Mouse (Mus musculus) urinary bladder, postnatal 14 days (tissue): ENCODE data around the gene Spata31d1b.
"Not testable (repeated sequence)": the region's sequence is repeated elsewhere in the genome, so short reads cannot be mapped to it uniquely, and the experiment has no call there.

Experiments used
- DNase-seq: peaks from one replicate; pipeline ENCODE4 v3.0.0; 2021; ENCODE audit warnings: low spot score

Gene Spata31d1b

GRCm38 (mm10) chr13:59694008-59694407 is 18.1 kb upstream of the Spata31d1b start, which contains the start of gene 4921517D22Rik:
4921517D22Rik (minus strand) TSS chr13:59694108.
- DNase-seq = no peak

GRCm38 (mm10) chr13:59695781-59696180 is 16.3 kb upstream of the Spata31d1b start:
- no peak for DNase-seq

DNA sequence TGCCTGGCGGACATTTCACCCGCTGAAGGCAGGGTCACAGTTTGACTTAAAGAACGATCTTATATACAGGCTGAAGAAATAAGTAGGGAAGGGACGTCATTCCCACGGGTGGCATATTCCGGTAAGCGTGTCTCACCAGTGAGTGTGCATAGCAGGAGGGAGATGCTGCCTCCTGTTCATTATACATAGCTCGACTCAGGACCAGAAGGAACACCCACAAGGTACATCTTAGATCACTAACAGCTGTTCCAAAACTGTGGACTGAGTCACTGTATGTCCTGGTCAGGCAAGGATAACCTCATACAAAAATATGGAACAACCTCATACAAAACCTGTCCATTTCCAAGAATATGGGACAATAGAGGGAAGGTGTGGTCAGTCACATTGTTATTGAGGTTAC is 13.0 kb upstream of the Spata31d1b start:
- DNase-seq = no peak

DNA sequence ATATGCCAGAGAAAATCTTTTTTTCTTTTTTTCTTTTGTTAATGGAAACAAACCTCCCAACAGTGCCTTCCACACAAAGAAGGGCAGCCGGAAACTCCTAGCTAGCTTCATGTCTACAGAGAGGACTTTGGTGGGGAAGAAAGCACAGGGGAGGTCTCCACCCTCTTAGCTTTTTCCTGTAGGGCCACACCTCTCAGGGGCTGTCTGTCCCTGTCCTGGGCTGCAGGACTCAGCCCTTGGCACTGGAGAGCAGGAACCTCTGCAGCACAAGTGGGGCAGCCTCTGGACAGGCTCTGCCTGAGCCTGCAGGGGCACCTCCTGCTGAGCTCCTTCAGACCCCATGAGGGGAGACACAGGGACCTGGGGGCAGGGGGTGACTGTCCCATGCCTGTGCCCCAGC is 11.9 kb upstream of the Spata31d1b start:
- not testable (repeated sequence) for DNase-seq

- DNase-seq = no peak
Measured at GRCm38 (mm10) chr13:59703514-59703913, 8.6 kb upstream of the Spata31d1b start.

- DNase-seq = no peak
Measured at GRCm38 (mm10) chr13:59704562-59704961, 7.5 kb upstream of the Spata31d1b start.

- no peak for DNase-seq
Measured at GRCm38 (mm10) chr13:59710230-59710629, 1.9 kb upstream of the Spata31d1b start, which contains the start of gene Spata31d1a. Spata31d1a (minus strand) TSS chr13:59710330.

DNA sequence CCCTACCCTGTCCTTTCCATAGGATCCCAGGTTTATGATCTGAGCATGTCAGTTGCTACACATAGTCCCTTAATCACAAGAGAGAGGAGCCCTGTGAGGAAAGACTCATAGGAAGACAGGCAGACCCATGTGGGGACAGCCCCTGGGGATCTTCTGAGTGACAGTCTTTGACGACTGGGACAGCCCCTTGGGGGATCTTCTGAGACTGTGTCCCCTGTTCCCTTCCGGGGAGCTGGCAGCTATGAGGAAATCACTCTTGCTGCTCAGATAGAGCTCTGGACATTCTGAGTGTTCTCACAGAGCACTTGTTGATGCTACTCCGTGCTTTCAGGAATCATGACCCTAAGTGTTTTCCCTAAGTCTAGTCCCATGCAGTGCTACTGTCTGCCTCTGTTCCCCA is 1.6 kb downstream of the Spata31d1b start:
- no peak for DNase-seq

DNA sequence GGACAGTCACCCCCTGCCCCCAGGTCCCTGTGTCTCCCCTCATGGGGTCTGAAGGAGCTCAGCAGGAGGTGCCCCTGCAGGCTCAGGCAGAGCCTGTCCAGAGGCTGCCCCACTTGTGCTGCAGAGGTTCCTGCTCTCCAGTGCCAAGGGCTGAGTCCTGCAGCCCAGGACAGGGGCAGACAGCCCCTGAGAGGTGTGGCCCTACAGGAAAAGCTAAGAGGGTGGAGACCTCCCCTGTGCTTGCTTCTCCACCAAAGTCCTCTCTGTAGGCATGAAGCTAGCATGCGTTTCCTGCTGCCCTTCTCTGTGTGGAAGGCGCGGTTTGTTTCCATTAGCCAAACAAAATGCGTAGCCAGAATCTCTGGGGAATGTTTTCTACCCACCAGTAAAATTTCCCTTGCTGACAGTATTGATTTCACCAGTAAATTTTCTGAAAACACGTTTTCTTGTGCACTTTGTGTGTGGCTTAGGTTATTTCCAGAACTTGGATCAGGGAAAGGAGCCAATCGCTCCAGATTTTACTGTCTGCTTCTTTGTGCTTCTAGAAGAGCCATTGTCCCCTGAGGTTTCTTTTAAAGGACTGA is 6.9 kb downstream of the Spata31d1b start:
- not testable (repeated sequence) for DNase-seq

DNA sequence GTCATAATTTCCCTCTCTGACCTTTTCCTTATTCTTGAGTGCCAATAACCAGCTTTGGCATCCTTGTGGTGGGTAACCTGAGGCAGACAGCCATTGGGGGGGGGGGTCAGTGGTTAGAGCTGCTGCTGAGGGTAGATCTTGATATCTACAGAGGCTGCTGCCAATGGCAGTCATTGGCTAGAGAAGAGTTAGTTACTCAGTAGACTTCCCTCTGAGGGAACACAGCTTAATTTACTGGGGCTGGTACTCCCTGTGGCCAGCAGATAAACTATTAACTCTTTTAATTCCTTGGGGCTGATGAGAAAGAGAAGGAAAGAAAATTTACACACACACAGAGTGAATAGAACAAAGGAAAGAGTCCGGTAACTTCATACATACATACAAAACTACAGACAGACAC is 7.4 kb downstream of the Spata31d1b start:
- no peak for DNase-seq

DNA sequence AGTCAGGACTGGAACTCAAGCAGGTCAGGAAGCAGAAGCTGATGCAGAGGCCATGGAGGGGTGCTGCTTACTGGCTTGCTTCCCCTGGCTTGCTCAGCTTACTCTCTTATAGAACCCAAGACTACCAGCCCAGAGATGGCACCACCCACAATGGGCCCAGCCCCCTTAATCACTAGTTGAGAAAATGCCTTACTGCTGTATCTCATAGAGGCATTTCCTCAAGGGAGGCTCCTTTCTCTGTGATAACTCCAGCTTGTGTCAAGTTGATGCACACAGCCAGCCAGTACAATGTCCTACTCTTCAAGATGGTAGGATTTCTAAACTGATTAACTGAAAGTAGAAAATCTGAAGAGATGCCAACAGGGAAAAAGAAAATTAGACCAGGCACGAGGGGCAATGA is 10.0 kb downstream of the Spata31d1b start:
- not testable (repeated sequence) for DNase-seq

- no peak for DNase-seq
Measured at GRCm38 (mm10) chr13:59726139-59726867, 14.2 kb downstream of the Spata31d1b start.

DNA sequence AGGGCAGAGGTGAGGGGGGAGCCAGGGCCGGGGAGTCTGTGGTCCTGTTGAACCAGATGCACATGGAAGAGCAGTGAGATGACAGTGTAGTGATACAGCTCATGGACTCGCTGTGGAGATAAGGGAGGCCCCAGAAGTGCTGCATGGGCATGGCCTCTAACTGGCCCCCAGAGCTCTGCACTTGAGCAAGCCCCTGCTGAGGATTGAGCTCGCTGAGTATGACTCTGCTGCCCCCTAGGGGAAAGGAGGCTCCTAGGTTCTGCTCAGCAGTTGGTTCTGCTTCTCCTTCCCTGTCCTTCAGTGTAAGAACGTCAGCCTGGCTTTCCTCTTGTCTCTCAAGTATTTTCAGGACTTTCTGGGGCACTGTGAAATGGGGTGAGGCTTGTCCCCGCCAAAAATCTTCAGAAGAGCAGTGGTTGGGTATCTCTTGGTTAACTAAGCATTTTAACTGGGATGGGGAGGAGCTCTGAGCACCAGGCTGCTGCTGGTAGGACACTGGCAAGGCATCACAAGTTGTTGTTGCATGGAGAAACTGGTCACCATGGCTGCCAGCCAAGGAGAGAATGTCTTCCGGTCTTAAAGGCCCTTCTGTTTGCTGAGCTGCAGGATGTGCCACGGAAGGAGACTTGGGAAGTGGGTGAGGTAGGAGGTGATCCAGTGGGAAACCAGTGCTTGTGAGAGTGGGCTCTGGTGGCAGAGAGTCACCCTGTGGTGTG is 16.5 kb downstream of the Spata31d1b start:
- peak; percentile 81 for DNase-seq

DNA sequence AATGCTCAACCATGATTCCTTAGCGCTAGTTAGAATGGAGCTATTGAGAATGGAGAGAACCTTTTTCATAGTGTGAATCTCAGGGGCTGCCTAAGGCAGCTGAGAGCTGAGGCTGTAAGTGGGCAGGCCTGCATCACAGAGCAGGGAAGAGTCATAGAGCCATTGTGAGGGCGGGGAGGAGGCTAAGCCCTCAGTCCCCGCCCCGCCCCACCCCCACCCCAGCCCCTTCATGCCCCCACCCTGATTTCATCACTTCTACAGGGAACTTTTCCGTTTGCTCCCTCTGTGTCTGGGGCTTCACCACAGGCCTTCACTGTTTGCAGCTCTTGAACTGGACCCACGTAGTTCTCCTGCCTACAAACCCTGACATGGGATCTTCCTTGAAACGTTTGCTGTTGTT is 19.6 kb downstream of the Spata31d1b start, which contains the start of gene Spata31d1d:
Gene Spata31d1d (minus strand): TSS at position 101 of the 400 bp plus-strand sequence.
- DNase-seq = no peak

DNA sequence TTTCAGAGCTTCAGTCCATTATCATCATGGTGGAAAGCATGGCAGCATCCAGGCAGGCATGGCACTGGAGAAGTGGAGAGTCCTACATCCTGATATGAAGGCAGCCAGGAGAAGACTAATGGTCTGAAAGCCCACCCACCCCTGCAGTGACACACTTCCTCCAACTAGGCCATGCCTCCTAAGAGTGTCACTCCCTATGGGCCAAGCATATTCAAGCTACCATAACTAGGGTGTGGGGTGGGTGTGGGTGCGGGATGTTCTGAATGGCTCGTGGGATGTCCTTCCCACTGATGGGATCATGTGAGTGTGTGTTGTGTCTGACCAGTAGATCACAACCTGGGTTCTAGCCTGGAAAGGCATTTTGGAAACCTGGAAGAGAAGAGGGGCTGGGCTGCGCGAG is 21.9 kb downstream of the Spata31d1b start:
- no peak for DNase-seq

DNA sequence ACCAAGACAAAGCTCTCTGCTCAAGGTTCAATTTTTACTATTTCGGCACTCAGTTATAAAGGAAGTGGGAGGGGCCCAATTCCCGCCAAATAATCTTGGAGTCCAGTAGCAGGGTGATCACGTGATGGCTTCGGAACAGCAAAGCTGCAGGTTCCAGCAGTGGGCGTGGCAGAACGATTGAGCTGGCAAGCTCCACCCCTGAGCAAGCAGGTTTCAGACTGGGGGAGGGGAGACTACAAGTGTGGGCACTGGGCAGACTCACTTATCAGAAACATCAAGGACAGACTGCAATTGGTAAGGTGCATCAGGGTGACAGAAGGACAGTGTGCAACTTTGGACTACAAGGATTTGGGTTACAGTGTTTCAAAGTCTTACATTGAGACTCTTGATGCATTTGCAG is 22.3 kb downstream of the Spata31d1b start:
- DNase-seq = peak; percentile 14

DNA sequence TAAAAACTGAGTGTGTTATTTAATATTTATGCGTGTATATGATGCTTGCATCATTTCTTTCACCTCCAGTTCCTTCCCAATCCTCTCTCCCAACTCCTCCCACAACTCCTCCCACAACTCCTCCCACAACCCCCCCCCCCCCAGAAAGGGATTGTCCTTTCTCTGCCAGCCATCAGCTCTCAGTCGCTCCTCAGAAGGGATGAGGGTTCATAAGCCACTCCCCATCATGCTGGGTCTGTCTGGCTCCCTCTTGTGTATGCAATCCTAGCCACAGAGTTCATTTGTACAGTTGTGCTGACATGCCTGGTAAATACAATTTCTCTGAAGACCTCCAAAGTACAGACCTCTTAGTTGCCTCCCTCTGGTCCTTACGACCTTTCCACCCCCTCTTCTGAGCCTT is 23.1 kb downstream of the Spata31d1b start:
- no peak for DNase-seq

DNA sequence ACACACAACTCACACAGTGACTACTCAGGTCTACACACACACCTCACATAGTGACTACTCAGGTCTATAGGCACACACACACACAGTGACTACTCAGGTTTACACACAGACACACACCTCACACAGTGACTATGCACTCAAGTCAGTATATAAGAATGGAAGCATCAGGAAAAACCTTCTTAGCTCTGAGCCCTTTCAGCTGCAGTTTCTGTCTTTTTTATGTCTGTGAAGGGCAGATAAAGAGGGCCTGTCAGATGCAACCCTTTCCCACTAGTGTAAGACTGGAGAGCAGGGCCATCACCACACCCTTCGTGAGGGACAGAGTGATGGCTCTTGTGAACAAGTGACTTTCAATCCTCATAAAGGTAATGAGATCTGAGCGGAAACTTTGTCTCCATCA is 26.4 kb downstream of the Spata31d1b start:
- no peak for DNase-seq

GRCm38 (mm10) chr13:59739397-59739796 is 27.3 kb downstream of the Spata31d1b start:
- no peak for DNase-seq

DNA sequence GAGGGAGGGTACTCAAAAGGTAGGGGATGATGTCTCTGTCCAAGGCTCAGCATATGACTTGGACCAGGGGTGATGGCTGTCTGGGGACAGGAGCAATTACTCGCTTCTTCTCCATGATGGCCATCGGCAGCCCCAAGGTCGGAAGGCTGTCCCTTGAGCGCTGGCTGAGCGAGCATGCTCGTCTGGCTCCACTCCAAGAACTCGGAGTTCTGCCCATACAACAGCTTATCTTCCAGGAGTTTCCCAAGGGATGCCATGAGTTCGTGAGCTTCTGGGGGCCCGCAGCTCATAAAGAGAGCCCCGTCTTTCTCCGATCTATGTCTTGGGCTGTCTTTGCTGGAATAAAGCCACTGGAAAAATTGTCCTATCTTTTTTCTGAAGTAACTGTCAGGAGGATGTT is 29.0 kb downstream of the Spata31d1b start:
- DNase-seq = no peak

DNA sequence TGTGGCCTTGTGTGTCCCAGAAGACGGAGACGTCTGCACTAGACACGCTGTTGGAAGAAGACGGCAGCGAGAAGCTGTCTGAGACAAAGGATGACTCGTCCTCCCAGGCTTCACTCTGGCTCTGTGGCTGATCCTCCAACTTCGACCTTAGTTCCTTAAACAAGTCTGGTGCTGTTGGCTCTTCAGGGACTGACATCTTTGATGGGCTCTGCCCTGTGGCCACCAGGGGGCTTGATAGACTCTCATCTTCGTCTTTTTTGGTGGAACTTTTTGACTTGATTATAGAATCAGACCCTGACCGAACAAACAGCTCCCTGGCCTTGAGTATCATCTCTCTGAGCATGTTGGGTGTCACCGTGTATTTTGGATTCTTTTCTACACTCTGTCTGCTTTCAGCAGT is 29.6 kb downstream of the Spata31d1b start:
- DNase-seq = peak; percentile 11

GRCm38 (mm10) chr13:59745462-59745861 is 33.4 kb downstream of the Spata31d1b start:
- no peak for DNase-seq

DNA sequence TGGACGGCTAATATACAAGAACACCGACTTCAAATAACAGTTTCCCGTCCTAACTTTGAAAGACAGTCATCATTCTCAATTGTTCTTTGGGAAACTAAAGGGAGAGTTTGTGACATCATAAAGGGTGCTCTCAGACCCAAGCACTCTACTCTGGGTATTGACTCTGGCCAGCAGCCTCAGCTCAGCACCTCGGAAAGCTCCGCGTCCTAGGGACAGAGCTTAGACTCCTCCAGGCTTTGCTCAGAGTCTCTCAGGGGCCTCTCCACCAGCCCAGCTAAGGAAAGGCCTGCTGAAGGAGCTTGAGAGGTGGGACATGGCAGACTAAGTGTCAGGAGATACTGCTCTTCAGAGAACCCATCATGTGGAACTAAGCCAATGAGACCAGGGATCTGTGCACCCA is 34.1 kb downstream of the Spata31d1b start:
- no peak for DNase-seq
